Mouse (Mus musculus) frontal cortex, adult (tissue): Measurements from ENCODE around the gene Cnot6.

ENCODE experiments used
- ATAC-seq: cut with Nextera tagmentation; 2 replicates; pipeline ENCODE4 v1.9.2; 2017; ENCODE audit warnings: mild to moderate bottlenecking, moderate library complexity, mixed read lengths; ENCODE audit not compliant: low TSS enrichment

Cnot6 gene

GRCm38 (mm10) chr11:49713336-49714334 lies 1.1 kb upstream of the Cnot6 start:
- ATAC-seq: no peak; the same call in 1 of the 2 replicates

GRCm38 (mm10) chr11:49711981-49712554 lies 455 bp downstream of the Cnot6 start:
- peak; percentile 36 for ATAC-seq

- ATAC-seq: no peak
These were observed 1.9 kb downstream of the Cnot6 start for GRCm38 (mm10) chr11:49710664-49711063.

- ATAC-seq: no peak
These were observed 4.7 kb downstream of the Cnot6 start for GRCm38 (mm10) chr11:49707834-49708233.

- no peak for ATAC-seq
These were observed 7.7 kb downstream of the Cnot6 start for GRCm38 (mm10) chr11:49704804-49705203.

GRCm38 (mm10) chr11:49702014-49702413 lies 10.5 kb downstream of the Cnot6 start:
- no peak for ATAC-seq

GRCm38 (mm10) chr11:49699079-49699478 lies 13.4 kb downstream of the Cnot6 start:
- no peak for ATAC-seq

GRCm38 (mm10) chr11:49697779-49698178 lies 14.7 kb downstream of the Cnot6 start:
- no peak for ATAC-seq

- ATAC-seq: no peak
These were observed 16.1 kb downstream of the Cnot6 start for GRCm38 (mm10) chr11:49696472-49696871.

GRCm38 (mm10) chr11:49695695-49696094 lies 16.8 kb downstream of the Cnot6 start:
- no peak for ATAC-seq

GRCm38 (mm10) chr11:49695013-49695412 lies 17.5 kb downstream of the Cnot6 start:
- ATAC-seq: peak; percentile 57; the same call in 1 of the 2 replicates

- ATAC-seq: no peak
These were observed 28.1 kb downstream of the Cnot6 start for GRCm38 (mm10) chr11:49684237-49684973.

GRCm38 (mm10) chr11:49673433-49673832 lies 39.1 kb downstream of the Cnot6 start:
- ATAC-seq: no peak

GRCm38 (mm10) chr11:49665462-49665861 lies 47.1 kb downstream of the Cnot6 start:
- ATAC-seq: peak; percentile 41; the same call in 1 of the 2 replicates

GRCm38 (mm10) chr11:49664262-49665140 lies 48.0 kb downstream of the Cnot6 start:
- ATAC-seq: no peak

- ATAC-seq: no peak
These were observed 49.2 kb downstream of the Cnot6 start, which contains the start of gene Scgb3a1 for GRCm38 (mm10) chr11:49663310-49663709. Scgb3a1 (plus strand) TSS chr11:49663610.

- ATAC-seq: no peak
These were observed 50.2 kb downstream of the Cnot6 start for GRCm38 (mm10) chr11:49662292-49662780.

GRCm38 (mm10) chr11:49659470-49659799 lies 53.1 kb downstream of the Cnot6 start:
- no peak for ATAC-seq

- no peak for ATAC-seq
These were observed 53.6 kb downstream of the Cnot6 start for GRCm38 (mm10) chr11:49658791-49659469.

- no peak for ATAC-seq
These were observed 54.5 kb downstream of the Cnot6 start for GRCm38 (mm10) chr11:49658065-49658464.
